Comparison of ENCODE assay signal across 11 mouse cellular contexts in genomic region chr7:29392805-29393204, GRCm38 (mm10).
DNase-seq lines count a peak whose midpoint lies in the region; ATAC-seq and TF ChIP-seq lines count a peak whose summit lies in the region.
"Had no signal": no experiment of that assay in that cellular context is flagged by ENCODE, and none has a peak within 500 bp of the region (broad histone marks: within the 10 kb centered on the region; RNA-seq: fewer than 3 reads in every experiment).

No protein-coding gene starts in this region.

- no peak overlapping the region for H3K4me2 ChIP-seq in forebrain, embryonic 14.5 days (ENCODE audit: low read length)
- H3K4me2 ChIP-seq in lung, embryonic 16.5 days (ENCODE audit: low read depth, low read length), result no peak overlapping the region

- peak overlapping the region; percentile 71; the same call in 1 of the 2 replicates for H3K27ac ChIP-seq in forebrain, embryonic 14.5 days (ENCODE audit: low read depth, low read length)
- no peak overlapping the region for H3K27ac ChIP-seq in forebrain, embryonic 10.5 days
- H3K27ac ChIP-seq in lung, embryonic 16.5 days (ENCODE audit: low read length), result peak overlapping the region; percentile 85
- peak overlapping the region; percentile 46 for H3K27ac ChIP-seq in small intestine, adult 2 months (ENCODE audit: insufficient read depth, low read depth, low read length)
- H3K27ac ChIP-seq: macrophage had no signal

- ATAC-seq in forebrain, embryonic 14.5 days, result no peak
- no peak for ATAC-seq in lung, embryonic 16.5 days (ENCODE audit: low read depth)

- no peaks in the 10 kb centered on the region for H3K27me3 ChIP-seq in forebrain, embryonic 14.5 days (replicated peaks; ENCODE audit: control insufficient read depth, insufficient read depth, low read length)
- no peaks in the 10 kb centered on the region for H3K27me3 ChIP-seq in forebrain, embryonic 10.5 days (ENCODE audit: poor library complexity, severe bottlenecking)
- H3K27me3 ChIP-seq in lung, embryonic 16.5 days (ENCODE audit: control insufficient read depth, insufficient read depth, low read depth, low read length), result no peaks in the 10 kb centered on the region
- no peaks in the 10 kb centered on the region for H3K27me3 ChIP-seq in small intestine, adult 2 months (ENCODE audit: control insufficient read depth, insufficient read depth, low read length)

- no peak for TF ChIP-seq CTCF in small intestine, adult 2 months (IDR thresholded peaks at IDR 0.05; ENCODE audit: extremely low read depth, insufficient read length, insufficient replicate concordance, low read depth, low read length)

- no peak for DNase-seq in forebrain, embryonic 14.5 days (ENCODE audit: low spot score)
- DNase-seq in forebrain, embryonic 10.5 days (ENCODE audit: extremely low spot score, low spot score), result no peak
- no peak for DNase-seq in lung, postnatal 4 days
- DNase-seq in liver, result peak; percentile 42
- no peak for DNase-seq in thymus, adult 18-20 months
- no peak for DNase-seq in gastrocnemius, postnatal 14 days
- DNase-seq: kidney, adult 2 months; thymus, postnatal 36 days had no signal

- no peak for TF ChIP-seq POLR2A in small intestine, adult 2 months (IDR thresholded peaks at IDR 0.05; ENCODE audit: low read depth, low read length)

- WGBS in forebrain, embryonic 14.5 days, result 91% methylated on average over 3 of the region's 3 CpGs
- 91% methylated on average over 3 of the region's 3 CpGs for WGBS in forebrain, embryonic 10.5 days
- 61% methylated on average over 3 of the region's 3 CpGs for WGBS in lung, embryonic 16.5 days
- WGBS in small intestine, adult 2 months, result 15% methylated on average over 3 of the region's 3 CpGs

- H3K4me3 ChIP-seq in forebrain, embryonic 14.5 days (ENCODE audit: low read depth, low read length), result no peak overlapping the region
- H3K4me3 ChIP-seq in forebrain, embryonic 10.5 days, result no peak overlapping the region
- no peak overlapping the region for H3K4me3 ChIP-seq in lung, embryonic 16.5 days (ENCODE audit: low read length)
- no peak overlapping the region for H3K4me3 ChIP-seq in small intestine, adult 2 months (ENCODE audit: low read depth, low read length)

- H3K36me3 ChIP-seq in forebrain, embryonic 14.5 days (ENCODE audit: control insufficient read depth, insufficient read depth, low read length), result peaks cover 12% of the 10 kb centered on the region
- H3K36me3 ChIP-seq in forebrain, embryonic 10.5 days (replicated peaks), result peaks cover 55% of the 10 kb centered on the region
- H3K36me3 ChIP-seq in lung, embryonic 16.5 days (ENCODE audit: control insufficient read depth, insufficient read depth, low read length), result peaks cover 20% of the 10 kb centered on the region
- peaks cover 39% of the 10 kb centered on the region for H3K36me3 ChIP-seq in small intestine, adult 2 months (ENCODE audit: control insufficient read depth, insufficient read depth, low read length)

- peaks cover 12% of the 10 kb centered on the region for H3K4me1 ChIP-seq in forebrain, embryonic 14.5 days (ENCODE audit: control insufficient read depth, insufficient read depth, low read length)
- peaks cover 7% of the 10 kb centered on the region; the same call in 1 of the 2 replicates for H3K4me1 ChIP-seq in forebrain, embryonic 10.5 days
- H3K4me1 ChIP-seq in lung, embryonic 16.5 days (replicated peaks; ENCODE audit: control insufficient read depth, insufficient read depth, low read length), result peaks cover 18% of the 10 kb centered on the region
- H3K4me1 ChIP-seq in small intestine, adult 2 months (ENCODE audit: control insufficient read depth, insufficient read depth, insufficient read length, low read length), result peaks cover 22% of the 10 kb centered on the region

- H3K9me3 ChIP-seq in forebrain, embryonic 14.5 days (replicated peaks; ENCODE audit: control insufficient read depth, low read length), result no peaks in the 10 kb centered on the region
- H3K9me3 ChIP-seq in forebrain, embryonic 10.5 days, result no peaks in the 10 kb centered on the region
- H3K9me3 ChIP-seq in lung, embryonic 16.5 days (ENCODE audit: control insufficient read depth, low read length), result no peaks in the 10 kb centered on the region

- intact Hi-C loops in gastrocnemius, postnatal 14 days (cut with DNase I; ENCODE audit: low total_unique reads), result no loop called here

- no peak overlapping the region for H3K9ac ChIP-seq in forebrain, embryonic 14.5 days (ENCODE audit: low read length)
- no peak overlapping the region for H3K9ac ChIP-seq in lung, embryonic 16.5 days (ENCODE audit: low read length)
